Mouse (Mus musculus): ENCODE results near the gene Gusb.

Gene Gusb

GRCm38 (mm10) chr5:129974354-129974753 is 28.5 kb downstream of the Gusb start:
- DNase-seq (ENCODE audit: low spot score) = no peak

- peak; percentile 24 for DNase-seq (ENCODE audit: low spot score)
Measured at GRCm38 (mm10) chr5:129971491-129971890, 31.4 kb downstream of the Gusb start.

GRCm38 (mm10) chr5:129968417-129968816 is 34.4 kb downstream of the Gusb start:
- no peak for DNase-seq (ENCODE audit: low spot score)

GRCm38 (mm10) chr5:129966448-129966847 is 36.4 kb downstream of the Gusb start:
- DNase-seq (ENCODE audit: low spot score) = no peak

GRCm38 (mm10) chr5:129963224-129963623 is 39.6 kb downstream of the Gusb start:
- DNase-seq (ENCODE audit: low spot score) = no peak

GRCm38 (mm10) chr5:129955792-129956191 is 47.1 kb downstream of the Gusb start:
- no peak for DNase-seq (ENCODE audit: low spot score)

- peak; percentile 38 for DNase-seq (ENCODE audit: low spot score)
Measured at GRCm38 (mm10) chr5:129954473-129955254, 48.2 kb downstream of the Gusb start.

- DNase-seq (ENCODE audit: low spot score) = no peak
Measured at GRCm38 (mm10) chr5:129952143-129952542, 50.7 kb downstream of the Gusb start.

- DNase-seq (ENCODE audit: low spot score) = no peak
Measured at GRCm38 (mm10) chr5:129947528-129948033, 55.3 kb downstream of the Gusb start.

- DNase-seq (ENCODE audit: low spot score) = no peak
Measured at GRCm38 (mm10) chr5:129943402-129943801, 59.4 kb downstream of the Gusb start.

- DNase-seq (ENCODE audit: low spot score) = peak; percentile 62
Measured at GRCm38 (mm10) chr5:129942073-129942939, 60.5 kb downstream of the Gusb start.

- DNase-seq (ENCODE audit: low spot score) = peak; percentile 99
Measured at GRCm38 (mm10) chr5:129941495-129942045, 61.3 kb downstream of the Gusb start, which contains the start of gene Vkorc1l1. Vkorc1l1 (plus strand) TSS chr5:129941970.

GRCm38 (mm10) chr5:129940736-129941494 is 61.9 kb downstream of the Gusb start:
- no peak for DNase-seq (ENCODE audit: low spot score)

- DNase-seq (ENCODE audit: low spot score) = no peak
Measured at GRCm38 (mm10) chr5:129940281-129940680, 62.6 kb downstream of the Gusb start.
